Mouse (Mus musculus): ENCODE results near the gene Gm5152.
"Not testable (repeated sequence)": the region's sequence is repeated elsewhere in the genome, so short reads cannot be mapped to it uniquely, and the experiment has no call there.

The Gm5152 gene

GRCm38 (mm10) chr5:10246426-10246825 lies at the start of gene Gm5152:
Gene Gm5152, minus strand, starts transcription at chr5:10246526.
- DNase-seq (ENCODE audit: low read depth, low spot score): not testable (repeated sequence)

GRCm38 (mm10) chr5:10254768-10255167 lies 8.4 kb upstream of the Gm5152 start:
- not testable (repeated sequence) for DNase-seq (ENCODE audit: low read depth, low spot score)

- not testable (repeated sequence) for DNase-seq (ENCODE audit: low read depth, low spot score)
Observed at GRCm38 (mm10) chr5:10245770-10246169, 556 bp downstream of the Gm5152 start.

GRCm38 (mm10) chr5:10240436-10240835 lies 5.9 kb downstream of the Gm5152 start:
- DNase-seq (ENCODE audit: low read depth, low spot score): not testable (repeated sequence)

- no peak for DNase-seq (ENCODE audit: low read depth, low spot score)
Observed at GRCm38 (mm10) chr5:10220317-10220716, 26.0 kb downstream of the Gm5152 start.

- no peak for DNase-seq (ENCODE audit: low read depth, low spot score)
Observed at GRCm38 (mm10) chr5:10203067-10203466, 43.3 kb downstream of the Gm5152 start.

GRCm38 (mm10) chr5:10196880-10197279 lies 49.4 kb downstream of the Gm5152 start:
- DNase-seq (ENCODE audit: low read depth, low spot score): no peak
